Mouse (Mus musculus): Measurements from ENCODE around the gene Apol8.
"Not testable (repeated sequence)": the region's sequence is repeated elsewhere in the genome, so short reads cannot be mapped to it uniquely, and the experiment has no call there.

Apol8 gene

GRCm38 (mm10) chr15:77750461-77750860 lies 6.3 kb downstream of the Apol8 start:
- no peak for DNase-seq (ENCODE audit: low spot score)

DNA sequence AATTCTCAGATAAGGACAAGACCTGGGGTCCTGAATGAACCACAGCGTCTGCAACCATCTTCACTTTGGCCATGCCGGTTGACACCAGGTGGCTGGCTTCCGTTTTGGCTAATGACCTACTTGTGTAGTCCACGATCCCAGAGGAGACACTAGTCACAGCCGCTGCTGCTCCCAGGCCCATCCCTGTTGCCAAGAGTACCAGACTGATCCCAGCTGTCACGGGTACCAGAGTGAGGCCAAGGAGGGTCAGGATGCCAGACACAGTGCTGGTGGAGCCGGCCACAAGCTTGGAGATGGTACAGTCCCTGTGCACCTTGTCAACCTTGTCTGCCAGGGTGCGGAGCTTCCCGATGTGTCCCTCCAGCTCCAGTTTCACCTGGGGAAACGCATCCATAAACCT lies 7.1 kb downstream of the Apol8 start:
- no peak for DNase-seq (ENCODE audit: low spot score)

- DNase-seq (ENCODE audit: low spot score) = no peak
Measured at GRCm38 (mm10) chr15:77748414-77748813, 8.4 kb downstream of the Apol8 start.

- DNase-seq (ENCODE audit: low spot score) = no peak
Measured at GRCm38 (mm10) chr15:77746326-77746725, 10.5 kb downstream of the Apol8 start.

GRCm38 (mm10) chr15:77745081-77745480 lies 11.7 kb downstream of the Apol8 start:
- no peak for DNase-seq (ENCODE audit: low spot score)

DNA sequence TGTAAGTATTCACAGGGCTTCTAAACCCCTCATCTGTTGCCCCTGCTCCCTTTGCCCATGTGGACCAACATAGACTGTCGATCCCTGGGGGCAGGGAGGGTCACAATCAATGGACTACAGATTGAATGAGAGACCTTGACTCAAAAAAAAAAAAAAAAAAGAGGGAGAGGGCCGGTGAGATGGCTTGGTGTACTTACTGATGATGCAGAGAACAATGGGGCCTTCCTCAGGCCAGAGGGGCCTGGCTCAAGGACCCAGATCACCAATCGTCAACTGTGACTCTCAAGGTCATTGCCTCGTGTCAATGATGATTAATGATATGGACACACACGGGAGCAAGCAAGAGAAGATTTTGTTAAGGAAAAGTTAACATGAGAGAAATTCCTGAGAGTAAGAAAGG lies 12.2 kb downstream of the Apol8 start:
- DNase-seq (ENCODE audit: low spot score) = no peak

DNA sequence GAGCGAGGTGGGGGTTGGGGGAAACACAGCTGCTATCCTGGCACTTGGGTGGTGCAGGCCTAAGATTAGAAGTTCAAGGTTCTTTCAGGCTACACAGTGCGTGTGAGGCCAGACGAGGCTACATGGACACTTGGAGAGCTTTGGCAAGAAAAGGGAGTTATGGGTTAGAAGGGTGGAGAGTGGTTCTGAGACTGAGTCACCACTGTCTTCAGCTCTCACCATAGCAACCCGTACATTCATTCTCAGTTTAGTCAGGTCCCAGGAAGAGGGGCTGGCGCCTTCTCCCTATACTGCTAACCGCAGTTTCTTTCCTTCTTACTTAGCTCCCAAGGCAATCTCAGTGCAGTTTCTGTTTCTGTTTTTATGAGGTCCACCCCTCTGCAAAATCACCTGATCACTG lies 15.2 kb downstream of the Apol8 start:
- not testable (repeated sequence) for DNase-seq (ENCODE audit: low spot score)

GRCm38 (mm10) chr15:77740511-77741297 lies 16.1 kb downstream of the Apol8 start:
- DNase-seq (ENCODE audit: low spot score) = no peak

GRCm38 (mm10) chr15:77733903-77734302 lies 22.9 kb downstream of the Apol8 start:
- not testable (repeated sequence) for DNase-seq (ENCODE audit: low spot score)

- not testable (repeated sequence) for DNase-seq (ENCODE audit: low spot score)
Measured at GRCm38 (mm10) chr15:77733380-77733779, 23.4 kb downstream of the Apol8 start.

DNA sequence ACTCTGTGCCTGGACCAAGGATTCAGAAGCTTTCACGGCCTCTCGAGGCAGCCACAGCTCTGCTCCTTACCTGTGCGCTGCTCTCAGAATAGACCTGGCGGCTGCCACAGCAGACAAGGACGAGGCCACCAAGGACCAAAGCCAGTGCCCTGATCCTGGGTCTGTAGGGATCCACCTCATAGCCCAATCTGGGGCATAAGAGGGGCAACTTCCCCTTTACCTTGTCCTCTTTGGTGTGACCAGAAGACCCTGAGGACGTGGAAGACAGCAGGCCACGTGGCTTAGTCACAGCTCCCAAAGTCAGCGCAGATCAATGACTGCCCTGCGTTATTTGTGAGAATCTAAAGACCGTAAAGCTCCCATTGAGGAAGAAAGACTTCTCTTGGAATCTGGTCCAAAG lies 24.0 kb downstream of the Apol8 start:
- not testable (repeated sequence) for DNase-seq (ENCODE audit: low spot score)

- DNase-seq (ENCODE audit: low spot score) = no peak
Measured at GRCm38 (mm10) chr15:77731605-77732004, 25.2 kb downstream of the Apol8 start.

DNA sequence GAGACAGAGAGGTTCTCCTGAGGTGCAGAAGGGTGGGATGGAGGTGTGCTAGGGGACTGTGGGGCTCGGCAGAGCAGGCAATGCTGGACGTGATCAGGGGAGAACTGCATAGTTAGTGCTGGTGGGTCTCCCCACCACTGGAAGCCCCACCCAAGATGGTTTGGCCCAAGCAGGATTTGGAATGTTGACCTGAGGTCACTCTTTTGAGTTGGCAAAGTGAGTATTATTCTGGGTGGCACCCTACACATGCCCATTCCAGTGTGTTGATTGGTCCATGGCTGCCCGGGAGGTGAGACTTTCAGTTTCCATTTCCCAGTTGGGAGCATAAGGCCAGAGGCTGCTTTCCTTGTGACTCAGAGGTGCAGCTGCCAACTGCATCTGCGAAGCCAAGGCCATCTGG lies 28.1 kb downstream of the Apol8 start, which contains the start of gene Apol9b:
Gene Apol9b, plus strand, starts transcription at position 301 of the 400 bp plus-strand sequence.
- DNase-seq (ENCODE audit: low spot score) = not testable (repeated sequence)

GRCm38 (mm10) chr15:77727745-77728144 lies 29.1 kb downstream of the Apol8 start:
- DNase-seq (ENCODE audit: low spot score) = not testable (repeated sequence)

GRCm38 (mm10) chr15:77727139-77727538 lies 29.7 kb downstream of the Apol8 start:
- DNase-seq (ENCODE audit: low spot score) = not testable (repeated sequence)

- not testable (repeated sequence) for DNase-seq (ENCODE audit: low spot score)
Measured at GRCm38 (mm10) chr15:77725393-77726020, 31.3 kb downstream of the Apol8 start.

GRCm38 (mm10) chr15:77724208-77724911 lies 32.4 kb downstream of the Apol8 start:
- not testable (repeated sequence) for DNase-seq (ENCODE audit: low spot score)

DNA sequence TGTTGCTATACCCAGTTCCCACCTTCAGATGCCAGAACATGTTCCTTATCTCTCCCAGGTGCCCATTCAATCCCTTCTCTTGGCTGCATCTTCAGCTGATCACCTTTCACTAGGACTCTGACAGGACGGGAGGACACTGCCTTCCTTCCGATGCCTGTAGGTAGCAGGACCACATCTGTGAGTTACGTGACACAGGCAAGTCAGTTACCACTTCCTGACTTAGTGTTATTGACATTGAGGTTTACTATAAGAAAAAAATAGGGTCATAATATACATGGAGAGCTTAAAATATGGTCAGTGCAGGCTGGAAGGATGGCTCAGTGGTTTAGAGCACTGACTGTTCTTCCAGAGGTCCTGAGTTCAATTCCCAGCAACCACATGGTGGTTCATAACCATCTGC lies 35.3 kb downstream of the Apol8 start:
- not testable (repeated sequence) for DNase-seq (ENCODE audit: low spot score)

- DNase-seq (ENCODE audit: low spot score) = not testable (repeated sequence)
Measured at GRCm38 (mm10) chr15:77718240-77718639, 38.6 kb downstream of the Apol8 start.

- not testable (repeated sequence) for DNase-seq (ENCODE audit: low spot score)
Measured at GRCm38 (mm10) chr15:77708936-77709335, 47.9 kb downstream of the Apol8 start.

- not testable (repeated sequence) for DNase-seq (ENCODE audit: low spot score)
Measured at GRCm38 (mm10) chr15:77705306-77705705, 51.5 kb downstream of the Apol8 start.

DNA sequence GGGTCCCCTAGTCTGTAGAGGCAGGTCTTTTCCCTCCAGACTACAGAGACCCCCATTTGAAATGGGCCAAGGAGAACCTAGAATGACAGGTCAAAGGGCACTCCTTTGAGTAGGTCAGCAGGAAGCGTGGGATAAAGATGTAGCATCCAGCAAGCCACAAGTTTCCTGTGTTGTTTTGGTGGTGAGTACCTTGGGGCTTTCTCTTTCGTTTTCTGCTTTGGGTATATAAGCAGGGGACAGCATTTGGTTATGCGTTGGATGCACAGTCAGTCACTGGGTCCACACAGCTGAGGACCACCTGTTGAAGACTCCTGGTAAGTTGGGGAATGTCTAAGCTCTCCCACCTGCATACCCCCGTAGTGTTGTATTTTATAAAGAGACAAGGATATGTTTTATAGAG lies 58.1 kb downstream of the Apol8 start, which contains the start of gene Apol7e:
Gene Apol7e, plus strand, starts transcription at position 202 of the 400 bp plus-strand sequence.
- not testable (repeated sequence) for DNase-seq (ENCODE audit: low spot score)

All from layer of hippocampus, adult 9-10 months (tissue).